Mouse (Mus musculus) liver, embryonic 14.5 days (tissue): ENCODE measurements around the gene Lsm7. TPM values are rescaled to one million over a fixed set of nuclear protein-coding genes. Genes with fewer than 3 reads are reported as not detected.
"Not testable (repeated sequence)": the region's sequence is repeated elsewhere in the genome, so short reads cannot be mapped to it uniquely, and the experiment has no call there.

Experiments
- ATAC-seq: fragments of 200-750 bp; cut with Nextera tagmentation; 2 replicates; pipeline ENCODE4 v1.8.0; 2017; ENCODE audit warnings: moderate number of reproducible peaks, mild to moderate bottlenecking, moderate library complexity; ENCODE audit not compliant: insufficient read depth
- DNase-seq, 3 experiments: peaks; one replicate each; pipeline ENCODE4 v3.0.0-alpha.2; 2012 to 2013; ENCODE audit warnings: low read depth in 3 of 3, low spot score in 3 of 3
- H3K27ac ChIP-seq: fragments of 300-500 bp; sonication (generic); 2 replicates; pipeline ENCODE4 v1.5.1; 2014; ENCODE audit warnings: moderate library complexity, mild to moderate bottlenecking, control low read depth, inconsistent platforms
- H3K27me3 ChIP-seq: fragments of 300-500 bp; sonication (generic); 2 replicates; pipeline ENCODE4 v1.6.1; 2014; ENCODE audit warnings: mild to moderate bottlenecking, low read length, moderate library complexity; ENCODE audit not compliant: control insufficient read depth, insufficient read depth
- H3K36me3 ChIP-seq: fragments of 300-500 bp; sonication (generic); replicated peaks from 2 replicates; pipeline ENCODE4 v1.6.1; 2014; ENCODE audit warnings: low read depth; ENCODE audit not compliant: control insufficient read depth, insufficient read depth
- H3K4me1 ChIP-seq, 2 experiments: fragments of 200-500 bp in 1 of 2; fragments of 300-500 bp in 1 of 2; sonication (generic) in 1 of 2; replicated peaks; 2 replicates each; pipeline ENCODE4 v1.6.1; 2012 to 2014; ENCODE audit warnings: antibody characterized with exemption in 1 of 2, inconsistent platforms in 1 of 2, low read length in 1 of 2; ENCODE audit not compliant: control insufficient read depth in 2 of 2, insufficient read depth in 2 of 2
- H3K4me2 ChIP-seq: fragments of 300-500 bp; sonication (generic); 2 replicates; pipeline ENCODE4 v1.6.1; 2014; ENCODE audit warnings: low read depth, mild to moderate bottlenecking, control low read depth, moderate library complexity
- H3K4me3 ChIP-seq, 2 experiments: fragments of 200-500 bp in 1 of 2; fragments of 300-500 bp in 1 of 2; sonication (generic) in 1 of 2; 2 replicates each; pipeline ENCODE4 v1.5.1; 2012 to 2014; ENCODE audit warnings: low read depth in 2 of 2, low read length in 2 of 2, mild to moderate bottlenecking in 2 of 2, control low read depth in 1 of 2, inconsistent platforms in 1 of 2, moderate library complexity in 1 of 2; ENCODE audit not compliant: insufficient read depth in 1 of 2
- H3K9ac ChIP-seq: fragments of 300-500 bp; sonication (generic); replicated peaks from 2 replicates; pipeline ENCODE4 v1.6.1; 2014; ENCODE audit warnings: mild to moderate bottlenecking, control low read depth, moderate library complexity
- H3K9me3 ChIP-seq: fragments of 300-500 bp; sonication (generic); 2 replicates; pipeline ENCODE4 v1.6.1; 2016; ENCODE audit warnings: low read length, mixed read lengths; ENCODE audit not compliant: control insufficient read depth
- CTCF ChIP-seq: IDR thresholded peaks from 2 replicates; pipeline ENCODE4 v1.5.1; 2016; ENCODE audit warnings: antibody characterized with exemption, low read depth, control low read depth
- EP300 ChIP-seq: IDR thresholded peaks from 2 replicates; pipeline ENCODE4 v1.6.1; 2016; ENCODE audit warnings: antibody characterized with exemption, low read depth
- WGBS: fragments of 180-500 bp; shearing (Covaris S2); extraction: QIAGEN DNeasy Blood & Tissue Kit; methylation state at CpG from one replicate; pipeline ENCODE4 v1.1.7; 2014; ENCODE audit not compliant: insufficient replicate concordance; 5-methylcytosine and 5-hydroxymethylcytosine counted together
- polyA plus RNA-seq, 2 experiments: library from polyadenylated mRNA; depleted of rRNA in 1 of 2; stranded (reverse) in 1 of 2; unstranded in 1 of 2; fragments of >200 nt; fragmentation: Nextera tagmentation in 1 of 2; extraction: Ambion mirVana in 1 of 2; gene quantifications; 2 replicates each; pipeline versions ENCODE4 v1.2.1 to v1.2.3; 2012 to 2014

Lsm7 gene
- polyA plus RNA-seq, 2 experiments = 178 to 215 TPM

- 2% methylated on average over 9 of the region's 9 CpGs for WGBS
- Histone ChIP-seq H3K27me3 (peaks cover 28% of the 10 kb centered on the region), H3K36me3 (peaks cover 30% of the 10 kb centered on the region), H3K4me3 (no peak overlapping the region), H3K9ac (no peak overlapping the region), H3K4me1 (peaks cover 21 to 27% of the 10 kb centered on the region in 2 experiments), H3K9me3 (no peaks in the 10 kb centered on the region), H3K4me2 (peak overlapping the region; percentile 25), H3K27ac (no peak overlapping the region)
- DNase-seq = peak; percentile 63 to 70 (median 66)
- no peak for ATAC-seq
- TF ChIP-seq EP300 = no peak
- TF ChIP-seq CTCF = no peak
Measured at GRCm38 (mm10) chr10:80831136-80831535, 23.9 kb downstream of the Lsm7 start.

DNA sequence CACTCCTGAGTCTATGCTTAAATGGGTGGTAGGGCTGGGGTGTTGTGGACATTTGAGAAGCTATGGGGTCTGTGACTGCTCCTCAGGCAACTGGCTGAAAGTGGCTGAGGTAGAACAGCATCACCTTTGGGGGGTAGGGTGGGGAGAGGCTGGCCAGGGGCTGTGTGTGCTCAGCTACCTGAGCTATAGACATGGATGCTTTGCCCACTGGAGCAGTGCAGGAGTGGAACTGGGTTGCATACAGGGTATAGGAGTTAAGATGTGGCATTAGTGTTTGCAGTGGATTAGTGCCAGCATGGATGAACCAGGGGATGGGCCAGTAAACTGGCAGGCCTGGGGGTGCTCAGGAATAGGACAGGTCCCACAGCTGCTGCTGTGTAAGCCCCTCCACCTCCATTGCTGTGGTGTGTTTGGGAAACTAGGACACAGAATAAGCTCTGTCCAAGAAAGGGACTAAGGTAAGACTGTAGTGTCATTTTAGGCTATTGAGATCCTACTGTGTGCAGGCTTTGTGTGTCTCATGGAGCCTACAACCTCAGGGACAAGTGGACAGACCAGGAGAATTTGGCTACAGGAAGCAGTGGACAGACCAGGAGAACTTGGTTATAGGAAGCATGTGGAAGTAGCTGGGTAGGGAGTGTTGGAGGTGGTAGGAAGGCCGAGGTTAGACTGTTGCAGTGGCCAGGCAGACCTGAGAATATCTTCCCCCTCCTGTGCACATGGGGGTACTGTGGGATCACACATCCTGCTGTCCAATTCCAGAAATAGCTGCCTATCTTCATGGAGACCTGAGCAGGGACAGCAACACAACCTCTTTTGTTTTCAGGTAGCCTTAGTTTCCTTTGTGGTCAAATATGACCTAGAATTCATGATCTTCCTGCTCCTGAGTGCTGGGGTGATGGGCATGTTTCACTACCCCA is 25.4 kb downstream of the Lsm7 start:
- Histone ChIP-seq H3K27me3 (peaks cover 13% of the 10 kb centered on the region), H3K4me3 (no peak overlapping the region), H3K36me3 (peaks cover 30% of the 10 kb centered on the region), H3K27ac (no peak overlapping the region; the same call in 1 of the 2 replicates), H3K4me2 (peak overlapping the region; percentile 8; the same call in 1 of the 2 replicates), H3K9me3 (no peaks in the 10 kb centered on the region), H3K4me1 (peaks cover 32 to 37% of the 10 kb centered on the region in 2 experiments), H3K9ac (peak overlapping the region; percentile 9)
- DNase-seq (no peak), ATAC-seq (no peak)
- TF ChIP-seq CTCF = peak; percentile 13; the same call in 1 of the 2 replicates
- TF ChIP-seq EP300 = no peak
- WGBS = 20% methylated on average over 1 of the region's 1 CpGs

- H3K9ac ChIP-seq = not testable (repeated sequence)
- peak overlapping the region in 1 of 2 experiments; percentile 93; a peak in 1 of 4 replicates for H3K4me3 ChIP-seq
Measured at GRCm38 (mm10) chr10:80828587-80828986, 26.4 kb downstream of the Lsm7 start.

GRCm38 (mm10) chr10:80827870-80828420 is 27.1 kb downstream of the Lsm7 start:
- Histone ChIP-seq H3K9ac (peak overlapping the region; percentile 94), H3K27ac (peak overlapping the region; percentile 30), H3K27me3 (no peaks in the 10 kb centered on the region; the same call in 1 of the 2 replicates), H3K4me1 (peaks cover 45 to 46% of the 10 kb centered on the region in 2 experiments), H3K4me2 (peak overlapping the region; percentile 99), H3K9me3 (no peaks in the 10 kb centered on the region), H3K4me3 (peak overlapping the region; percentile 93 to 96), H3K36me3 (peaks cover 30% of the 10 kb centered on the region)
- WGBS = 69% methylated on average over 10 of the region's 10 CpGs
- DNase-seq (no peak), ATAC-seq (no peak)
- TF ChIP-seq CTCF = no peak
- TF ChIP-seq EP300 = no peak

More at GRCm38 (mm10) chr10:80828587-80828986, 26.4 kb downstream of the Lsm7 start:
- not testable (repeated sequence) for DNase-seq, H3K9me3 ChIP-seq, ATAC-seq, H3K27me3 ChIP-seq, H3K27ac ChIP-seq
- Histone ChIP-seq H3K4me2 (peak overlapping the region; percentile 99), H3K4me1 (peaks cover 42 to 46% of the 10 kb centered on the region in 2 experiments), H3K36me3 (peaks cover 30% of the 10 kb centered on the region)
- WGBS = 84% methylated on average over 7 of the region's 9 CpGs
